Mouse (Mus musculus) hindbrain, embryonic 14.5 days (tissue): ENCODE measurements around the gene Plcxd2. TPM values are rescaled to one million over a fixed set of nuclear protein-coding genes. Genes with fewer than 3 reads are reported as not detected.

ENCODE experiments used
- ATAC-seq: fragments of 200-750 bp; cut with Nextera tagmentation; 2 replicates; pipeline ENCODE4 v1.8.0; 2017; ENCODE audit warnings: moderate number of reproducible peaks, mild to moderate bottlenecking, moderate TSS enrichment, moderate library complexity; ENCODE audit not compliant: low FRiP score
- DNase-seq: peaks from one replicate; pipeline ENCODE4 v3.0.0-alpha.2; 2015; ENCODE audit warnings: low spot score
- H3K27ac ChIP-seq: fragments of 300-500 bp; sonication (generic); 2 replicates; pipeline ENCODE4 v1.5.1; 2014; ENCODE audit warnings: mild to moderate bottlenecking, moderate library complexity
- H3K27me3 ChIP-seq: fragments of 300-500 bp; sonication (generic); 2 replicates; pipeline ENCODE4 v1.6.1; 2014; ENCODE audit warnings: mild to moderate bottlenecking, low read length, mixed read lengths; ENCODE audit not compliant: control insufficient read depth, insufficient read depth
- H3K36me3 ChIP-seq: fragments of 300-500 bp; sonication (generic); replicated peaks from 2 replicates; pipeline ENCODE4 v1.6.1; 2014; ENCODE audit not compliant: control insufficient read depth, insufficient read depth
- H3K4me1 ChIP-seq: fragments of 300-500 bp; sonication (generic); replicated peaks from 2 replicates; pipeline ENCODE4 v1.6.1; 2014; ENCODE audit warnings: antibody characterized with exemption, low read length, mixed read lengths; ENCODE audit not compliant: control insufficient read depth, insufficient read depth
- H3K4me2 ChIP-seq: fragments of 300-500 bp; sonication (generic); replicated peaks from 2 replicates; pipeline ENCODE4 v1.6.1; 2014; ENCODE audit warnings: mild to moderate bottlenecking, moderate library complexity
- H3K4me3 ChIP-seq: fragments of 300-500 bp; sonication (generic); replicated peaks from 2 replicates; pipeline ENCODE4 v1.5.1; 2014; ENCODE audit warnings: mild to moderate bottlenecking, low read length
- H3K9ac ChIP-seq: fragments of 300-500 bp; sonication (generic); 2 replicates; pipeline ENCODE4 v1.6.1; 2014
- H3K9me3 ChIP-seq: fragments of 300-500 bp; sonication (generic); 2 replicates; pipeline ENCODE4 v1.6.1; 2016; ENCODE audit warnings: low read length; ENCODE audit not compliant: control insufficient read depth
- WGBS: fragments of 180-500 bp; shearing (Covaris S2); extraction: QIAGEN DNeasy Blood & Tissue Kit; methylation state at CpG from one replicate; pipeline ENCODE4 v1.1.7; 2014; 5-methylcytosine and 5-hydroxymethylcytosine counted together
- polyA plus RNA-seq: library from polyadenylated mRNA; unstranded; fragments of >200 nt; fragmentation: Nextera tagmentation; extraction: Ambion mirVana; gene quantifications from 2 replicates; pipeline ENCODE4 v1.2.1, GENCODE M21; 2014

Plcxd2 gene
- 11.2 and 13.8 TPM in 2 replicates for polyA plus RNA-seq

GRCm38 (mm10) chr16:46010153-46010905 is at the start of gene Plcxd2:
Gene Plcxd2, minus strand, starts transcription at chr16:46010218.
- no peaks in the 10 kb centered on the region for H3K36me3 ChIP-seq
- peak within 1 kb of the TSS; percentile 67 for H3K4me3 ChIP-seq
- no peaks in the 10 kb centered on the region for H3K27me3 ChIP-seq
- H3K4me1 ChIP-seq = peaks cover 29% of the 10 kb centered on the region; the same call in 1 of the 2 replicates
- peak within 1 kb of the TSS; percentile 71 for H3K9ac ChIP-seq
- peak within 1 kb of the TSS; percentile 94 for H3K4me2 ChIP-seq
- H3K9me3 ChIP-seq = no peaks in the 10 kb centered on the region
- DNase-seq (peak; percentile 93), ATAC-seq (peak; percentile 99)
- under 1% methylated on average over 39 of the region's 39 CpGs for WGBS
- H3K27ac ChIP-seq = peak within 1 kb of the TSS; percentile 53

DNA sequence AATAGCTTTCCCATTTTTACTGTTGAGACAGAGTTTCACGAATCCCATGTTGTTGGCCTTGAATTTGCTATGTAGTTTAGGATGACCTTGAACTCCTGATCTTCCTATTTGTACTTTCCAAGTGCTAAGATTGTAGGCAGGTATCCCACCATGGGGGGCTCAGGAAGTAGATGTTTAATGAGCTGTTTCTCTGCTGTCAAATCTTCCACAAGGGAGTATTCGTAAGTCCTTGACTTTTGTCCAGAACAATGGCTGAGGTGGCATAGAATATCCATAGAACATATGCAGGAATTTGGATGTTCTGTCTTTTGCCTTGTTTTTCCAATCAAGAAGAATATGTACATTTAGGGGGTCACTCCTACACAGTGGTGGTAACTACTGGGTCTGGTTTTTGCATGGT is 36.9 kb upstream of the Plcxd2 start:
- no peak overlapping the region for H3K4me2 ChIP-seq
- no peak overlapping the region for H3K4me3 ChIP-seq
- H3K27ac ChIP-seq = no peak overlapping the region
- 95% methylated on average over 2 of the region's 2 CpGs for WGBS
- H3K9me3 ChIP-seq = no peaks in the 10 kb centered on the region
- H3K27me3 ChIP-seq = no peaks in the 10 kb centered on the region
- ATAC-seq (no peak), DNase-seq (no peak)
- H3K36me3 ChIP-seq = no peaks in the 10 kb centered on the region
- no peaks in the 10 kb centered on the region for H3K4me1 ChIP-seq
- H3K9ac ChIP-seq = no peak overlapping the region

GRCm38 (mm10) chr16:46036261-46036660 is 26.2 kb upstream of the Plcxd2 start:
- H3K9ac ChIP-seq = no peak overlapping the region
- 67% methylated on average over 2 of the region's 2 CpGs for WGBS
- no peak overlapping the region for H3K4me3 ChIP-seq
- H3K4me2 ChIP-seq = no peak overlapping the region
- H3K36me3 ChIP-seq = no peaks in the 10 kb centered on the region
- DNase-seq (no peak), ATAC-seq (no peak)
- H3K27me3 ChIP-seq = no peaks in the 10 kb centered on the region
- H3K9me3 ChIP-seq = no peaks in the 10 kb centered on the region
- H3K4me1 ChIP-seq = no peaks in the 10 kb centered on the region
- no peak overlapping the region for H3K27ac ChIP-seq

- H3K4me2 ChIP-seq = no peak overlapping the region
- 82% methylated on average over 9 of the region's 9 CpGs for WGBS
- no peaks in the 10 kb centered on the region for H3K4me1 ChIP-seq
- H3K9me3 ChIP-seq = no peaks in the 10 kb centered on the region
- no peaks in the 10 kb centered on the region for H3K27me3 ChIP-seq
- no peak overlapping the region for H3K9ac ChIP-seq
- H3K36me3 ChIP-seq = no peaks in the 10 kb centered on the region
- H3K27ac ChIP-seq = no peak overlapping the region
- H3K4me3 ChIP-seq = no peak overlapping the region
- no peak for DNase-seq
- ATAC-seq = no peak
Observed at GRCm38 (mm10) chr16:46033896-46034295, 23.9 kb upstream of the Plcxd2 start.

DNA sequence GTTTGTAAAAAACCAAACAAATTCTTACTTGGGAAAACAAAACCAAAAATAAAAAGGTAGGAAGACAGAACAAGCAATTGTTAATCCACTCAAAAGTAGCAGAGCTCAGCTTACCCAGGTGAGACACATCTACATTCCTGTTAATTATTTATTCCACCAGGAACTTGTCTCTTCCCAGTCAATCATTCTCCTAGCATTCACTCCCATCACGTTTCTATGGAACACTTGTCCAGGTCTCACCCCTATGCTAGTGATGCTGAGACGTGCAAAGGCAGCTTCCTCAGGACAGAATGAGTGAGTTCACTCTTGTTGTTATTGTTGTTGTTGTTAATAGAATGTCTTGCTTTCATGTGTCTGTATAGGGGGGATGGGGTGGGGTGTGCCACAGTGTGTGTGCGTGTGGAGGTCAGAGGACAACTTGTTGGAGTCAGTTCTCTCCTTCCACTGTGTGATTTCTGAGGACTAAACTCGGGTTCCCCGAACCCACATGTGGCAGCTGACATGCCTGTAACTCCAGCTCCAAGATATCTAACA is 13.0 kb upstream of the Plcxd2 start:
- ATAC-seq (no peak), DNase-seq (no peak)
- H3K4me3 ChIP-seq = no peak overlapping the region
- WGBS = 74% methylated on average over 5 of the region's 5 CpGs
- H3K9me3 ChIP-seq = no peaks in the 10 kb centered on the region
- no peak overlapping the region for H3K27ac ChIP-seq
- H3K4me1 ChIP-seq = no peaks in the 10 kb centered on the region
- H3K9ac ChIP-seq = no peak overlapping the region
- no peak overlapping the region for H3K4me2 ChIP-seq
- H3K36me3 ChIP-seq = no peaks in the 10 kb centered on the region
- H3K27me3 ChIP-seq = no peaks in the 10 kb centered on the region

DNA sequence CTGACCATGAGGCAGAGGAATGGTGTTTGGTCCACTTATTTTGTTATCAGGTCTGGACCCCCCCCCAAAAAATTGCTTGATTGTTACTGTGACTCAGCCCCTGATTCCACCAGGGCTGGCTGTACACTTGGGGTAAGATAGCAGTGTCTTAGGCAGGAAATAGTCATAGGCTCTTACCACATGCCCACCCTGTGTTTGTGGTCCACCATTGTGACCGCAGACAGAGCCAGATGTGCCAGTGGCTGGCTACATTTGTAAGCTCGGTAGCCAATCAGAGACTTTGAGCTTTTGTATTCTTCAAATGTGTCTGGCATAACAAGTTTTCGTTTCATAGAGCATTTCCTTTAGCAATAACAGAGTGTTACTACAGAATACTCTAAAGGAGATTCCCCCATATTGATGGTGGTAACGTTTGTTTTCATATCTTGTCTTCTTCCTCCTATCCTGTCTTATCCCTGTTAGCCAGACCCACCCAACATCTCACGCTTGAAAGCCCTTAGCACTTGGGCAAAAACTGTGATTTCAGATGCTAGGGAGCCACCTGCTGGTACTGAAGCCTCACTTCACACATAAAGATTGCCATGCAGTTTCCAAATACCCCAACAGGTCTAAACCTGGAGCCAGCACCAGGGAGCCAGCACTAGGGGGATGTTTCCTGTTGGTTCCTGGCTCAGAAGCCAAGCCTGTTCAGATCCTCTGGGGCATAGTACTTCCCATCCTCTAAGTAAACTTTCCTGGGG is 12.3 kb upstream of the Plcxd2 start:
- Histone ChIP-seq H3K4me3 (no peak overlapping the region), H3K9ac (no peak overlapping the region), H3K27ac (no peak overlapping the region), H3K9me3 (no peaks in the 10 kb centered on the region), H3K4me1 (no peaks in the 10 kb centered on the region), H3K4me2 (no peak overlapping the region), H3K27me3 (no peaks in the 10 kb centered on the region), H3K36me3 (no peaks in the 10 kb centered on the region)
- 51% methylated on average over 5 of the region's 5 CpGs for WGBS
- peak; percentile 83 for DNase-seq
- ATAC-seq = peak; percentile 89

- no peak overlapping the region for H3K4me3 ChIP-seq
- ATAC-seq (no peak), DNase-seq (no peak)
- no peak overlapping the region for H3K4me2 ChIP-seq
- 74% methylated on average over 2 of the region's 2 CpGs for WGBS
- no peaks in the 10 kb centered on the region for H3K4me1 ChIP-seq
- no peaks in the 10 kb centered on the region for H3K9me3 ChIP-seq
- no peaks in the 10 kb centered on the region for H3K27me3 ChIP-seq
- H3K36me3 ChIP-seq = no peaks in the 10 kb centered on the region
- H3K9ac ChIP-seq = no peak overlapping the region
- H3K27ac ChIP-seq = no peak overlapping the region
Observed at GRCm38 (mm10) chr16:46021302-46021701, 11.3 kb upstream of the Plcxd2 start.

DNA sequence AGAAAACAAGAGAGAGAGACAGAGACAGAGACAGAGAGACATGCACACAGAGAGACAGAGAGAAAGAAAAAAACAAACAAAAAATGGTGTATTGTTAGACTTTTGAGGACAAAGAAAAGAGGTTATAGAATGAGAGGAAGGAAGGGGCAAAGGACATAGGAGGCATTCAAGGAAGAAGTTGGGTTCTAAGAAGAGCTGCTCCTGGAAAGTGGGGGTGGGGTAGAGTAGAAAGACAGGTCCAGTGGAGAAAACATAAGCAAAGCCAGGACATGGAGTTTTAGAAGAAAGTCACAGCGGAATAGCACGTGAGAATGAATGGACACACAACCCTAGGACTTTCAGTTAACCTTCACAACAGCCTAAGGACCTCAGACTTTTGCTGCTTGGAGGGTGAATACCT is 10.4 kb upstream of the Plcxd2 start:
- Histone ChIP-seq H3K9me3 (no peaks in the 10 kb centered on the region), H3K36me3 (no peaks in the 10 kb centered on the region)
- WGBS = 88% methylated on average over 2 of the region's 2 CpGs

DNA sequence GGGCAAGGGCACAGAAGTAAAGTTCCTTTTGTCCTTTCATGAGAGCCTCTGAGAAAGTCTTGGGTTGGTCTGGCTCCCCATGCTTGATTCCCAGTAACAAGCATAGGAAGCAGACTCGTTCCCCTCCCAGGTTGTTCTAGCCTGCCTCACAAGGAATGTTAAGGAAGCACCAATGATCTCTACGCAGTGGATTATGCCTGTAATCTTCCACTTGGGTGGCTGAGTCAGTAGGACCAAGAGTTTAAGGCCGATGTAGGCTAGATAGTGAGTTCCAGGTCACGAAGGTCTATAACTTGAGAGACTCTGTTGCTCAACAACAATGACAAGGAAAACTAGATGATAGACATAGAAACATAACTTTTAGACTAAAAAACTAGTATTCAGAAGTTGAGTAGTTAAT is 9.8 kb upstream of the Plcxd2 start:
- WGBS = 91% methylated on average over 4 of the region's 4 CpGs

More for the DNA sequence above, 10.4 kb upstream of the Plcxd2 start:
- Histone ChIP-seq H3K4me2 (no peak overlapping the region), H3K4me1 (no peaks in the 10 kb centered on the region), H3K4me3 (no peak overlapping the region), H3K9ac (no peak overlapping the region), H3K27me3 (no peaks in the 10 kb centered on the region), H3K27ac (no peak overlapping the region)
- no peak for DNase-seq
- ATAC-seq = no peak

More for the DNA sequence above, 9.8 kb upstream of the Plcxd2 start:
- Histone ChIP-seq H3K4me1 (no peaks in the 10 kb centered on the region), H3K4me3 (no peak overlapping the region), H3K27me3 (no peaks in the 10 kb centered on the region), H3K9ac (no peak overlapping the region), H3K9me3 (no peaks in the 10 kb centered on the region), H3K27ac (no peak overlapping the region), H3K4me2 (no peak overlapping the region), H3K36me3 (no peaks in the 10 kb centered on the region)
- ATAC-seq (no peak), DNase-seq (no peak)
